Mouse (Mus musculus): ENCODE results near the gene Isl2.

Gene Isl2

GRCm38 (mm10) chr9:55538377-55538776 is at the start of gene Isl2:
Isl2 (plus strand) TSS chr9:55538672.
- no peak for DNase-seq (ENCODE audit: low spot score in 2 of 2)

GRCm38 (mm10) chr9:55507922-55508321 is 30.6 kb upstream of the Isl2 start:
- DNase-seq (ENCODE audit: low spot score in 2 of 2): no peak

GRCm38 (mm10) chr9:55508701-55509100 is 29.8 kb upstream of the Isl2 start:
- DNase-seq (ENCODE audit: low spot score in 2 of 2): no peak

- DNase-seq (ENCODE audit: low spot score in 2 of 2): no peak
Measured at GRCm38 (mm10) chr9:55509731-55510130, 28.7 kb upstream of the Isl2 start.

GRCm38 (mm10) chr9:55510651-55511235 is 27.7 kb upstream of the Isl2 start:
- no peak for DNase-seq (ENCODE audit: low spot score in 2 of 2)

- no peak for DNase-seq (ENCODE audit: low spot score in 2 of 2)
Measured at GRCm38 (mm10) chr9:55511521-55511993, 26.9 kb upstream of the Isl2 start.

GRCm38 (mm10) chr9:55512027-55512543 is 26.4 kb upstream of the Isl2 start, which contains the start of gene Etfa:
Etfa (minus strand) TSS chr9:55512243.
- DNase-seq (ENCODE audit: low spot score in 2 of 2): peak; percentile 94 to 95

GRCm38 (mm10) chr9:55525716-55526115 is 12.8 kb upstream of the Isl2 start:
- DNase-seq (ENCODE audit: low spot score in 2 of 2): no peak

- peak in 1 of 2 experiments; percentile 59 for DNase-seq (ENCODE audit: low spot score in 2 of 2)
Measured at GRCm38 (mm10) chr9:55535907-55536306, 2.6 kb upstream of the Isl2 start.

GRCm38 (mm10) chr9:55539006-55539405 is 534 bp downstream of the Isl2 start:
- no peak for DNase-seq (ENCODE audit: low spot score in 2 of 2)

- no peak for DNase-seq (ENCODE audit: low spot score in 2 of 2)
Measured at GRCm38 (mm10) chr9:55539661-55540390, 1.4 kb downstream of the Isl2 start.

GRCm38 (mm10) chr9:55540391-55540770 is 1.9 kb downstream of the Isl2 start:
- no peak for DNase-seq (ENCODE audit: low spot score in 2 of 2)

- DNase-seq (ENCODE audit: low spot score in 2 of 2): peak; percentile 54 to 62
Measured at GRCm38 (mm10) chr9:55540888-55541287, 2.4 kb downstream of the Isl2 start.

- no peak for DNase-seq (ENCODE audit: low spot score in 2 of 2)
Measured at GRCm38 (mm10) chr9:55541681-55542365, 3.4 kb downstream of the Isl2 start.

- no peak for DNase-seq (ENCODE audit: low spot score in 2 of 2)
Measured at GRCm38 (mm10) chr9:55542366-55543325, 4.2 kb downstream of the Isl2 start.

- DNase-seq (ENCODE audit: low spot score in 2 of 2): no peak
Measured at GRCm38 (mm10) chr9:55543336-55543702, 4.8 kb downstream of the Isl2 start.

- DNase-seq (ENCODE audit: low spot score in 2 of 2): no peak
Measured at GRCm38 (mm10) chr9:55543703-55544401, 5.4 kb downstream of the Isl2 start.

- DNase-seq (ENCODE audit: low spot score in 2 of 2): no peak
Measured at GRCm38 (mm10) chr9:55544861-55545555, 6.5 kb downstream of the Isl2 start.

GRCm38 (mm10) chr9:55545556-55546175 is 7.2 kb downstream of the Isl2 start:
- DNase-seq (ENCODE audit: low spot score in 2 of 2): no peak

All from thymus, postnatal 10 days (tissue).